Mouse (Mus musculus) ES-E14 (cell line): ENCODE measurements around the gene Gm5868.

Experiments
- MAFK ChIP-seq: IDR thresholded peaks from 2 replicates; pipeline ENCODE4 v1.6.1; 2014; ENCODE audit warnings: mild to moderate bottlenecking, low read depth, low read length, inconsistent platforms; ENCODE audit not compliant: insufficient read depth
- ZC3H11A ChIP-seq: IDR thresholded peaks from 2 replicates; pipeline ENCODE4 v1.6.1; 2012; ENCODE audit warnings: low read depth, mild to moderate bottlenecking, inconsistent platforms, low read length, borderline replicate concordance
- ZNF384 ChIP-seq: IDR thresholded peaks from 2 replicates; pipeline ENCODE4 v1.6.1; 2012; ENCODE audit warnings: low read depth, low read length, inconsistent platforms

- TF ChIP-seq ZNF384 = no peak
- TF ChIP-seq MAFK = no peak
- no peak for TF ChIP-seq ZC3H11A
Observed at GRCm38 (mm10) chr5:72634791-72635271, 47.5 kb upstream of the Gm5868 start.
